Mouse (Mus musculus) forebrain, embryonic 14.5 days (tissue): ENCODE measurements around the gene Itpr2. TPM values are rescaled to one million over a fixed set of nuclear protein-coding genes. Genes with fewer than 3 reads are reported as not detected.
A peak's percentile ranks its signal among the peaks of the same experiment; 100 is the strongest.

Experiments used
- ATAC-seq: fragments of 200-750 bp; cut with Nextera tagmentation; 2 replicates; pipeline ENCODE4 v1.8.0; 2017; ENCODE audit warnings: mild to moderate bottlenecking, moderate library complexity
- DNase-seq: peaks from one replicate; pipeline ENCODE4 v3.0.0-alpha.2; 2015; ENCODE audit warnings: low spot score
- H3K27ac ChIP-seq: fragments of 300-500 bp; sonication (generic); 2 replicates; pipeline ENCODE4 v1.5.1; 2014; ENCODE audit warnings: low read depth, mild to moderate bottlenecking, control low read depth, low read length, moderate library complexity
- H3K27me3 ChIP-seq: fragments of 300-500 bp; sonication (generic); replicated peaks from 2 replicates; pipeline ENCODE4 v1.6.1; 2014; ENCODE audit warnings: low read length, control low read depth, mixed read lengths; ENCODE audit not compliant: control insufficient read depth, insufficient read depth
- H3K36me3 ChIP-seq: fragments of 300-500 bp; sonication (generic); 2 replicates; pipeline ENCODE4 v1.6.1; 2014; ENCODE audit warnings: low read length, control low read depth; ENCODE audit not compliant: control insufficient read depth, insufficient read depth
- H3K4me1 ChIP-seq: fragments of 300-500 bp; sonication (generic); 2 replicates; pipeline ENCODE4 v1.6.1; 2014; ENCODE audit warnings: antibody characterized with exemption, low read length, control low read depth; ENCODE audit not compliant: control insufficient read depth, insufficient read depth
- H3K4me2 ChIP-seq: fragments of 300-500 bp; sonication (generic); 2 replicates; pipeline ENCODE4 v1.6.1; 2014; ENCODE audit warnings: mild to moderate bottlenecking, control low read depth, low read length
- H3K4me3 ChIP-seq: fragments of 300-500 bp; sonication (generic); 2 replicates; pipeline ENCODE4 v1.5.1; 2014; ENCODE audit warnings: low read depth, low read length, control low read depth
- H3K9ac ChIP-seq: fragments of 300-500 bp; sonication (generic); 2 replicates; pipeline ENCODE4 v1.6.1; 2014; ENCODE audit warnings: mild to moderate bottlenecking, low read length, control low read depth, moderate library complexity
- H3K9me3 ChIP-seq: fragments of 300-500 bp; sonication (generic); replicated peaks from 2 replicates; pipeline ENCODE4 v1.6.1; 2016; ENCODE audit warnings: low read length, control low read depth, mixed read lengths; ENCODE audit not compliant: control insufficient read depth
- WGBS: fragments of 180-500 bp; shearing (Covaris S2); extraction: QIAGEN DNeasy Blood & Tissue Kit; methylation state at CpG from one replicate; pipeline ENCODE4 v1.1.7; 2014; 5-methylcytosine and 5-hydroxymethylcytosine counted together
- polyA plus RNA-seq: library from polyadenylated mRNA; unstranded; fragments of >200 nt; fragmentation: Nextera tagmentation; extraction: Ambion mirVana; gene quantifications from 2 replicates; pipeline ENCODE4 v1.2.1, GENCODE M21; 2014

Itpr2 gene
- polyA plus RNA-seq, 1 experiment from 2014 or later, result 2.4 TPM

- Histone ChIP-seq H3K9me3 (no peaks in the 10 kb centered on the region), H3K4me2 (no peak overlapping the region), H3K9ac (no peak overlapping the region), H3K36me3 (no peaks in the 10 kb centered on the region), H3K27me3 (no peaks in the 10 kb centered on the region), H3K4me3 (no peak overlapping the region), H3K27ac (no peak overlapping the region), H3K4me1 (no peaks in the 10 kb centered on the region)
- ATAC-seq, result no peak
- DNase-seq, result no peak
- 89% methylated on average over 6 of the region's 6 CpGs for WGBS
Measured at GRCm38 (mm10) chr6:146156536-146156935, 345.5 kb downstream of the Itpr2 start.

- ATAC-seq (no peak), DNase-seq (no peak)
- Histone ChIP-seq H3K27ac (no peak overlapping the region), H3K27me3 (no peaks in the 10 kb centered on the region), H3K9me3 (no peaks in the 10 kb centered on the region), H3K9ac (no peak overlapping the region), H3K4me2 (no peak overlapping the region), H3K4me3 (no peak overlapping the region), H3K4me1 (no peaks in the 10 kb centered on the region), H3K36me3 (no peaks in the 10 kb centered on the region)
- 88% methylated on average over 8 of the region's 8 CpGs for WGBS
Measured at GRCm38 (mm10) chr6:146155156-146155734, 346.8 kb downstream of the Itpr2 start.

- no peaks in the 10 kb centered on the region for H3K4me1 ChIP-seq
- H3K9ac ChIP-seq, result no peak overlapping the region
- 70% methylated on average over 5 of the region's 5 CpGs for WGBS
- no peaks in the 10 kb centered on the region for H3K9me3 ChIP-seq
- ATAC-seq (no peak), DNase-seq (no peak)
- H3K27me3 ChIP-seq, result no peaks in the 10 kb centered on the region
- H3K36me3 ChIP-seq, result no peaks in the 10 kb centered on the region
- H3K4me2 ChIP-seq, result no peak overlapping the region
- no peak overlapping the region for H3K27ac ChIP-seq
- no peak overlapping the region for H3K4me3 ChIP-seq
Measured at GRCm38 (mm10) chr6:146152843-146153242, 349.2 kb downstream of the Itpr2 start.

DNA sequence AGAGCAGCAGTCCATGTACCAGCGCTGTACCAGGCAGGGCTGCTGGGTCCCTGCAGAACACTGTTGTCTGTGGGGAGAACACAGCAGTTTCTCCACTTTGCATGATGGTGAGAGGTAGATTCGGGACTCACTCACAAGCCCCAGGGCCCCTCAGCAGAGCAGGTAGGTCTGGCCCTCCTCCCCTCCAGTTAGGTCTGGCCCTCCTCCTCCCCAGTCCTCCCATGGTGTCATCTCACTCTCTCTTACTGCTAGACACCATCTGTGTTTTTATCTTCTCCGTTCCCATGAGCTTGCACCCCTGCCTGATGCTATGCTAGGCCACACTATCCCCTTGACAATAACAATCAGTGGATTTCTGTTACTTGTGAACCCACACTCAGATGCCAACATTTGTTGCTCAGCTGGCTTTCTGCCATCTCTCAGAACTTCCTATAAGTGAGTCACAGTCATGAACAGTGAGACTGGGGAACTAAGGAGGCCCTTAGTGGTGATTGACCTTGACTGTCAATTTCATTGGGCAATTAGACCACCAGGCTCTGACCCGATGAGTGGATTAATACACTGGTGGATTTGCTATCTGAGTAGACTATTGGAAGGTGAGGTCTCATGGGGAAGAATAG is 360.9 kb downstream of the Itpr2 start:
- Histone ChIP-seq H3K4me1 (peaks cover 8% of the 10 kb centered on the region), H3K9me3 (peaks cover under 1% of the 10 kb centered on the region; the same call in 1 of the 2 replicates), H3K4me2 (no peak overlapping the region), H3K36me3 (no peaks in the 10 kb centered on the region), H3K27ac (no peak overlapping the region), H3K9ac (no peak overlapping the region), H3K27me3 (no peaks in the 10 kb centered on the region), H3K4me3 (no peak overlapping the region)
- 91% methylated on average over 4 of the region's 4 CpGs for WGBS
- ATAC-seq (no peak), DNase-seq (no peak)

- no peaks in the 10 kb centered on the region for H3K36me3 ChIP-seq
- H3K27ac ChIP-seq, result no peak overlapping the region
- no peak overlapping the region for H3K9ac ChIP-seq
- WGBS, result 92% methylated on average over 6 of the region's 6 CpGs
- no peaks in the 10 kb centered on the region for H3K27me3 ChIP-seq
- ATAC-seq (no peak), DNase-seq (no peak)
- no peak overlapping the region for H3K4me2 ChIP-seq
- H3K4me3 ChIP-seq, result no peak overlapping the region
- peaks cover 8% of the 10 kb centered on the region for H3K4me1 ChIP-seq
- H3K9me3 ChIP-seq, result no peaks in the 10 kb centered on the region
Measured at GRCm38 (mm10) chr6:146140171-146140570, 361.9 kb downstream of the Itpr2 start.

- H3K27me3 ChIP-seq, result no peaks in the 10 kb centered on the region
- H3K4me2 ChIP-seq, result no peak overlapping the region
- ATAC-seq, result peak; percentile 67
- DNase-seq, result no peak
- no peak overlapping the region for H3K27ac ChIP-seq
- peaks cover 8% of the 10 kb centered on the region for H3K4me1 ChIP-seq
- WGBS, result 25% methylated on average over 4 of the region's 4 CpGs
- no peaks in the 10 kb centered on the region for H3K9me3 ChIP-seq
- no peaks in the 10 kb centered on the region for H3K36me3 ChIP-seq
- no peak overlapping the region for H3K4me3 ChIP-seq
- H3K9ac ChIP-seq, result 0 out of 2 replicates have a peak overlapping the region, but pooled peaks have one; percentile 4
Measured at GRCm38 (mm10) chr6:146136646-146137045, 365.4 kb downstream of the Itpr2 start.

DNA sequence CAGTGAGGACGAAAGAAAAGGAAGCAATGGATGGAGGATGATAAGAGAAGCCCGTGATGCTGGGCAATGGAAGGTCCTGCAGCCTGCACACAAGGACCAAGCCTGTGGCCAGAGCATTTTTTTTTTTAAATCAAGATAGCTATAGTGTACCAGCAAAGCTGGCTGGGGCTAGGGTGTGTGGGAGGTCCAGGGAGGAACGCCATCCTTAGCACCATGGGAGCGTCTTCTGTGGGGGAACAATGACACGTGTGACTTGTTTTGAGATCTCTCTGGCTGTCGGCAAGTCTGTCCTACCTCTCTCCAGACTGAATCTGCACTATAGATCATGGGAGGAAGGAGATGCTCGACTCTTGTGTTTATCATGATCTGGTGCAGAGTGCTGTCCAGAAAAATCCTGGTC is 365.8 kb downstream of the Itpr2 start:
- 50% methylated on average over 7 of the region's 7 CpGs for WGBS
- H3K4me1 ChIP-seq, result peaks cover 8% of the 10 kb centered on the region
- H3K27me3 ChIP-seq, result no peaks in the 10 kb centered on the region
- H3K27ac ChIP-seq, result no peak overlapping the region
- H3K9me3 ChIP-seq, result no peaks in the 10 kb centered on the region
- no peak overlapping the region for H3K9ac ChIP-seq
- H3K4me2 ChIP-seq, result no peak overlapping the region
- ATAC-seq (peak; percentile 27; the same call in 1 of the 2 replicates), DNase-seq (no peak)
- H3K36me3 ChIP-seq, result no peaks in the 10 kb centered on the region
- H3K4me3 ChIP-seq, result no peak overlapping the region

DNA sequence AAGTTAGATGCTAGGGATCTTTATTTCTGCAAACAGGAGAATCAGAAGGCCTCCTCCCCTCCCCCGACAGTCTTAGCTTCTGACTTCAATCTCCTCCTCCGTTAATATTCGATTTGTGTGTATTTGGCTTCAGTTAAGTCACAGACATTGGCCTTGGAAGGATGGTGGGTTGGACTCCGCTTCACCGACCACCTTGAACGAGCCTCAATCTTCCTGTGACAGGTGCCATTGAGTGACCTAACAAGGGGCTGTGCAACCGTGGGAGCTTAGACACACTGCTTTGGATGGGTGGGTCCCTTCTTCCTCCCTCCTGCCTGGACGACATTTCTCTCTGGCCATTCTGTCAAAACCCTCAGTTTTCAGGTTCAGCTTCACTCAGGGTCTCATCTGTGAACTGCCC is 366.7 kb downstream of the Itpr2 start:
- WGBS, result 64% methylated on average over 8 of the region's 8 CpGs
- no peak overlapping the region for H3K9ac ChIP-seq

DNA sequence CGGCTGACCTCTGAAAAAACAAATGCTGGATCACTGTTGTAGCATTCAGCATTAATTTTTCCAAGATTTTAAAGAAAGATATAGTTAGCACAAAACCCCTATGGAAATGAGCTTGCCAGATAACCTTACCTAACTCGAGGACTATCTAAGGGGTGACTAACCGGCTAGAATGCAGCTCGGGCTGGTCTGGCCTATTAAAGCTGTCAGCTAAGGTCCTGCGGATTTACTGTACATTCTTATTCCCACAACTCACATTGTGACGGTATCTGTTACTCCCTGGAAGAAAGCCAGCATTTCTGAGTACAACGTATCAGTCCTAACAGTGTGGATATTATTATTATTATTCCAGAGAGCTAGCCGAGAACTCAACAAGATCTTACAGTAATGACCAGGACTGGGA is 368.1 kb downstream of the Itpr2 start:
- 70% methylated on average over 8 of the region's 8 CpGs for WGBS
- Histone ChIP-seq H3K9me3 (no peaks in the 10 kb centered on the region), H3K27ac (no peak overlapping the region), H3K27me3 (no peaks in the 10 kb centered on the region), H3K4me2 (no peak overlapping the region), H3K4me1 (peaks cover 8% of the 10 kb centered on the region), H3K4me3 (no peak overlapping the region), H3K36me3 (no peaks in the 10 kb centered on the region), H3K9ac (no peak overlapping the region)
- DNase-seq, result no peak
- no peak for ATAC-seq

More for the DNA sequence above, 366.7 kb downstream of the Itpr2 start:
- Histone ChIP-seq H3K27me3 (no peaks in the 10 kb centered on the region), H3K4me3 (no peak overlapping the region), H3K36me3 (no peaks in the 10 kb centered on the region), H3K27ac (no peak overlapping the region), H3K4me2 (no peak overlapping the region), H3K4me1 (peaks cover 8% of the 10 kb centered on the region), H3K9me3 (no peaks in the 10 kb centered on the region)
- no peak for ATAC-seq
- no peak for DNase-seq
